In genomic region chr5:151154030-151154429, GRCm38 (mm10) we compare ENCODE assay signal across 21 mouse cellular contexts.
DNase-seq lines count a peak whose midpoint lies in the region; ATAC-seq and TF ChIP-seq lines count a peak whose summit lies in the region.
"Had no signal": no experiment of that assay in that cellular context is flagged by ENCODE, and none has a peak within 500 bp of the region (broad histone marks: within the 10 kb centered on the region; RNA-seq: fewer than 3 reads in every experiment).

No protein-coding gene starts in this region.

- WGBS in kidney, embryonic 16.5 days, result 47% methylated on average over 4 of the region's 4 CpGs
- WGBS in kidney, adult 2 months, result 63% methylated on average over 4 of the region's 4 CpGs
- 70% methylated on average over 4 of the region's 4 CpGs for WGBS in lung, postnatal 0 days
- 69% methylated on average over 4 of the region's 4 CpGs for WGBS in embryonic facial prominence, embryonic 10.5 days

- H3K9me3 ChIP-seq in kidney, embryonic 16.5 days (ENCODE audit: low read length), result no peaks in the 10 kb centered on the region
- H3K9me3 ChIP-seq in lung, postnatal 0 days (ENCODE audit: low read length), result no peaks in the 10 kb centered on the region
- H3K9me3 ChIP-seq in embryonic facial prominence, embryonic 10.5 days, result no peaks in the 10 kb centered on the region
- H3K9me3 ChIP-seq: hindbrain, embryonic 12.5 days; hindbrain, embryonic 15.5 days had no signal

- H3K4me3 ChIP-seq in kidney, embryonic 16.5 days (ENCODE audit: low read length), result no peak overlapping the region
- no peak overlapping the region for H3K4me3 ChIP-seq in kidney, adult 2 months (ENCODE audit: insufficient read depth, low read depth, low read length)
- no peak overlapping the region for H3K4me3 ChIP-seq in lung, postnatal 0 days (ENCODE audit: low read depth, low read length)
- H3K4me3 ChIP-seq in embryonic facial prominence, embryonic 10.5 days, result no peak overlapping the region
- H3K4me3 ChIP-seq in embryonic fibroblast, embryonic 13.5 days (ENCODE audit: insufficient read depth, low read length), result no peak overlapping the region
- H3K4me3 ChIP-seq: gastrocnemius, adult 2 months; hindbrain, embryonic 12.5 days; hindbrain, embryonic 15.5 days had no signal

- TF ChIP-seq POLR2A in kidney, adult 2 months (IDR thresholded peaks at IDR 0.05; ENCODE audit: low read depth, low read length), result no peak
- no peak for TF ChIP-seq POLR2A in embryonic fibroblast, embryonic 13.5 days (IDR thresholded peaks at IDR 0.05; ENCODE audit: low read depth, low read length)

- no peak overlapping the region for H3K4me2 ChIP-seq in kidney, embryonic 16.5 days (replicated peaks; ENCODE audit: low read depth, low read length)
- no peak overlapping the region for H3K4me2 ChIP-seq in lung, postnatal 0 days (replicated peaks; ENCODE audit: low read depth, low read length)
- H3K4me2 ChIP-seq: heart, embryonic 11.5 days; hindbrain, embryonic 12.5 days; hindbrain, embryonic 15.5 days had no signal

- no peak overlapping the region for H3K27ac ChIP-seq in kidney, embryonic 16.5 days (ENCODE audit: low read length)
- no peak overlapping the region for H3K27ac ChIP-seq in kidney, adult 2 months (ENCODE audit: insufficient read depth, low read depth, low read length)
- H3K27ac ChIP-seq in lung, postnatal 0 days (ENCODE audit: low read length), result peak overlapping the region; percentile 16
- H3K27ac ChIP-seq in embryonic facial prominence, embryonic 10.5 days (replicated peaks), result no peak overlapping the region
- H3K27ac ChIP-seq in embryonic fibroblast, embryonic 13.5 days (ENCODE audit: insufficient read depth, low read length), result peak overlapping the region; percentile 24; the same call in 1 of the 2 replicates
- H3K27ac ChIP-seq: gastrocnemius, adult 2 months; hindbrain, embryonic 12.5 days; hindbrain, embryonic 15.5 days had no signal

- no peaks in the 10 kb centered on the region for H3K27me3 ChIP-seq in kidney, embryonic 16.5 days (ENCODE audit: insufficient read depth, low read length)
- no peaks in the 10 kb centered on the region for H3K27me3 ChIP-seq in kidney, adult 2 months (replicated peaks; ENCODE audit: control insufficient read depth, insufficient read depth, low read length)
- no peaks in the 10 kb centered on the region for H3K27me3 ChIP-seq in lung, postnatal 0 days (replicated peaks; ENCODE audit: insufficient read depth, low read length)
- H3K27me3 ChIP-seq in embryonic facial prominence, embryonic 10.5 days (replicated peaks; ENCODE audit: low read depth, poor library complexity, severe bottlenecking), result no peaks in the 10 kb centered on the region
- H3K27me3 ChIP-seq: CH12.LX; hindbrain, embryonic 12.5 days; hindbrain, embryonic 15.5 days; Patski had no signal

- no peak overlapping the region for H3K9ac ChIP-seq in kidney, embryonic 16.5 days (replicated peaks; ENCODE audit: low read length)
- no peak overlapping the region for H3K9ac ChIP-seq in lung, postnatal 0 days (replicated peaks; ENCODE audit: low read depth)
- H3K9ac ChIP-seq: forebrain, postnatal 0 days; hindbrain, embryonic 12.5 days; hindbrain, embryonic 15.5 days had no signal

- H3K4me1 ChIP-seq in kidney, embryonic 16.5 days (ENCODE audit: insufficient read depth, low read length), result peaks cover 25% of the 10 kb centered on the region
- no peaks in the 10 kb centered on the region; the same call in 1 of the 2 replicates for H3K4me1 ChIP-seq in kidney, adult 2 months (ENCODE audit: control insufficient read depth, insufficient read depth, low read length)
- H3K4me1 ChIP-seq in lung, postnatal 0 days (ENCODE audit: insufficient read depth, low read depth, low read length), result peaks cover 13% of the 10 kb centered on the region; the same call in 1 of the 2 replicates
- H3K4me1 ChIP-seq in embryonic facial prominence, embryonic 10.5 days, result peaks cover 28% of the 10 kb centered on the region
- peaks cover 8% of the 10 kb centered on the region for H3K4me1 ChIP-seq in embryonic fibroblast, embryonic 13.5 days (ENCODE audit: control insufficient read depth, insufficient read depth, low read length)

- DNase-seq in kidney, adult 2 months, result no peak
- DNase-seq in lung, postnatal 0 days (ENCODE audit: low spot score), result no peak
- no peak for DNase-seq in lung, postnatal 10 days
- DNase-seq in embryonic facial prominence, embryonic 10.5 days (ENCODE audit: low spot score), result peak; percentile 25
- DNase-seq in spleen, postnatal 36 days (ENCODE audit: low spot score in 2 of 2), result no peak
- DNase-seq: adrenal gland, postnatal 36 days; B cell, adult 2 months; cerebellum, adult 18-20 months; cerebellum, adult 9-10 months; cerebellum, postnatal 14 days; forebrain, postnatal 0 days had no signal

- peak; percentile 60; the same call in 1 of the 2 replicates for ATAC-seq in kidney, embryonic 16.5 days (ENCODE audit: low FRiP score, low TSS enrichment)
- no peak for ATAC-seq in lung, postnatal 0 days
- ATAC-seq: forebrain, embryonic 14.5 days; forebrain, postnatal 0 days had no signal

- H3K36me3 ChIP-seq in kidney, embryonic 16.5 days (ENCODE audit: insufficient read depth, low read length), result no peaks in the 10 kb centered on the region
- no peaks in the 10 kb centered on the region for H3K36me3 ChIP-seq in kidney, adult 2 months (ENCODE audit: control insufficient read depth, insufficient read depth, low read length)
- H3K36me3 ChIP-seq in lung, postnatal 0 days (ENCODE audit: insufficient read depth, low read length), result no peaks in the 10 kb centered on the region
- no peaks in the 10 kb centered on the region for H3K36me3 ChIP-seq in embryonic facial prominence, embryonic 10.5 days (replicated peaks)
- H3K36me3 ChIP-seq: G1E; hindbrain, embryonic 12.5 days; hindbrain, embryonic 15.5 days had no signal

- no peak for TF ChIP-seq CTCF in kidney, adult 2 months (conservative IDR thresholded peaks at IDR 0.05; ENCODE audit: insufficient read depth, insufficient read length, low read depth, low read length)
- TF ChIP-seq CTCF in lung, postnatal 0 days (IDR thresholded peaks at IDR 0.05), result no peak
- TF ChIP-seq CTCF in embryonic fibroblast, embryonic 13.5 days (IDR thresholded peaks at IDR 0.05; ENCODE audit: borderline replicate concordance, insufficient read depth, low read length), result no peak

- no peak for TF ChIP-seq EP300 in lung, postnatal 0 days (IDR thresholded peaks at IDR 0.05)

Comparison
In these comparisons a context has a peak if more than half of its experiments do, and no peak if none do; other contexts are left out.
1. H3K27ac ChIP-seq: peak in lung, postnatal 0 days (single experiment) and embryonic fibroblast, embryonic 13.5 days (single experiment); none in kidney, embryonic 16.5 days (single experiment), kidney, adult 2 months (single experiment) and embryonic facial prominence, embryonic 10.5 days (single experiment).